Comparison of ENCODE assay signal across 10 mouse cellular contexts in the genomic region with DNA sequence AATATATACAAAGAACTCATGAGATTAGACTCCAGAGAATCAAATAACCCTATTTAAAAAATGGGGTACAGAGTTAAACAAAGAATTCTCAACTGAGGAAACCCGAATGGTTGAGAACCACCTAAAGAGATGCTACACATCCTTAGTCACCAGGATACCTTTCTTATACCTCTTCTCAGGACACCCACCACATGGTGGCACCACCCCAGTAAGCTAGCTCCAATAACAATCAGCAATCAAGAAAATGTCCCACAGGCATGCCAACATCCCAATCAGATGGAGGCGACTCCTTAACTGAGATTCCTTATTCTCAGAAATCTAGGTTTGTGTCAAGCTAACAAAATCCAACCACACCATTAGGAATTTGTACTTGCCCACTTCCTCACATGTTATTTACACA. TPM values are rescaled to one million over a fixed set of nuclear protein-coding genes. Genes with fewer than 3 reads are reported as not detected.
DNase-seq lines count a peak whose midpoint lies in the region; TF ChIP-seq lines count a peak whose summit lies in the region.
"Had no signal": no experiment of that assay in that cellular context is flagged by ENCODE, and none has a peak within 500 bp of the region (broad histone marks: within the 10 kb centered on the region; RNA-seq: fewer than 3 reads in every experiment).

No protein-coding gene starts in this region.

- no peaks in the 10 kb centered on the region for H3K4me1 ChIP-seq in heart, embryonic 10.5 days
- no peaks in the 10 kb centered on the region for H3K4me1 ChIP-seq in lung, adult 2 months (ENCODE audit: control insufficient read depth, insufficient read depth, low read length)
- H3K4me1 ChIP-seq in forebrain, embryonic 10.5 days, result no peaks in the 10 kb centered on the region
- H3K4me1 ChIP-seq: hindbrain, embryonic 13.5 days; limb, embryonic 15.5 days had no signal

- no peak for TF ChIP-seq POLR2A in lung, adult 2 months (IDR thresholded peaks at IDR 0.05; ENCODE audit: borderline replicate concordance, extremely low read depth, low read depth, low read length)

- H3K27ac ChIP-seq in heart, embryonic 10.5 days, result no peak overlapping the region
- no peak overlapping the region for H3K27ac ChIP-seq in forebrain, embryonic 10.5 days
- H3K27ac ChIP-seq: hindbrain, embryonic 13.5 days; limb, embryonic 15.5 days had no signal

- WGBS in heart, embryonic 10.5 days, result 80% methylated on average over 2 of the region's 2 CpGs
- 92% methylated on average over 2 of the region's 2 CpGs for WGBS in lung, adult 2 months
- 91% methylated on average over 2 of the region's 2 CpGs for WGBS in forebrain, embryonic 10.5 days

- no peaks in the 10 kb centered on the region for H3K9me3 ChIP-seq in heart, embryonic 10.5 days
- H3K9me3 ChIP-seq in forebrain, embryonic 10.5 days, result no peaks in the 10 kb centered on the region
- H3K9me3 ChIP-seq: hindbrain, embryonic 13.5 days; limb, embryonic 15.5 days had no signal

- H3K4me3 ChIP-seq in heart, embryonic 10.5 days, result no peak overlapping the region
- H3K4me3 ChIP-seq in lung, adult 2 months (replicated peaks; ENCODE audit: extremely low read depth, low read depth, low read length), result no peak overlapping the region
- no peak overlapping the region for H3K4me3 ChIP-seq in forebrain, embryonic 10.5 days
- H3K4me3 ChIP-seq: hindbrain, embryonic 13.5 days; limb, embryonic 15.5 days; myocyte had no signal

- TF ChIP-seq CTCF in lung, adult 2 months (IDR thresholded peaks at IDR 0.05; ENCODE audit: insufficient read depth, low read length), result no peak

- H3K36me3 ChIP-seq in heart, embryonic 10.5 days, result peaks cover 58% of the 10 kb centered on the region
- H3K36me3 ChIP-seq in forebrain, embryonic 10.5 days (replicated peaks), result peaks cover 79% of the 10 kb centered on the region

- H3K27me3 ChIP-seq in heart, embryonic 10.5 days (ENCODE audit: insufficient read depth, poor library complexity, severe bottlenecking), result no peaks in the 10 kb centered on the region
- no peaks in the 10 kb centered on the region for H3K27me3 ChIP-seq in forebrain, embryonic 10.5 days (ENCODE audit: poor library complexity, severe bottlenecking)
- H3K27me3 ChIP-seq: hindbrain, embryonic 13.5 days; limb, embryonic 15.5 days had no signal

- DNase-seq in heart, adult 11 months, result peak; percentile 61
- DNase-seq in heart, embryonic 10.5 days (ENCODE audit: low spot score), result no peak
- DNase-seq in lung, postnatal 10 days, result peak; percentile 40
- DNase-seq in lung, adult 2 months, result no peak
- peak; percentile 46 to 56 for DNase-seq in cerebellum, postnatal 36 days
- DNase-seq in testis, postnatal 10 days (ENCODE audit: low spot score), result peak; percentile 54
- DNase-seq in forebrain, embryonic 10.5 days (ENCODE audit: extremely low spot score, low spot score), result no peak

RNA-seq across cellular contexts. Expression of a gene that starts 42.4 kb away (rescaled TPM):
- polyA plus RNA-seq in heart, embryonic 10.5 days (2016; fragmentation: Nextera tagmentation; extraction: Ambion mirVana), result 8.5 and 9.9 TPM in 2 replicates
- polyA plus RNA-seq in lung, adult 2 months (2012; rRNA removed), result 18.6 and 19.9 TPM in 2 replicates
- 11.9 and 13.3 TPM in 2 replicates for polyA plus RNA-seq in forebrain, embryonic 10.5 days (2016; fragmentation: Nextera tagmentation; extraction: Ambion mirVana)

Comparison
In these comparisons a context has a peak if more than half of its experiments do, and no peak if none do; other contexts are left out.
1. DNase-seq: peak in heart, adult 11 months (single experiment), lung, postnatal 10 days (single experiment), cerebellum, postnatal 36 days (2 of 2) and testis, postnatal 10 days (single experiment); none in heart, embryonic 10.5 days (single experiment), lung, adult 2 months (single experiment) and forebrain, embryonic 10.5 days (single experiment).